Mouse (Mus musculus): ENCODE data around the gene Egfl8. TPM values are rescaled to one million over a fixed set of nuclear protein-coding genes. Genes with fewer than 3 reads are reported as not detected.
A peak's percentile ranks its signal among the peaks of the same experiment; 100 is the strongest.

Gene Egfl8
- polyA plus RNA-seq, 1 experiment from 2014 or later: 6.1 TPM

GRCm38 (mm10) chr17:34601796-34602195 lies 14.0 kb downstream of the Egfl8 start:
- H3K27ac ChIP-seq (ENCODE audit: low read length): no peak overlapping the region
- H3K36me3 ChIP-seq (ENCODE audit: control insufficient read depth, insufficient read depth, low read length): peaks cover 7% of the 10 kb centered on the region
- no peaks in the 10 kb centered on the region for H3K9me3 ChIP-seq (replicated peaks; ENCODE audit: control insufficient read depth, low read length, poor library complexity, severe bottlenecking)
- no peaks in the 10 kb centered on the region for H3K27me3 ChIP-seq (ENCODE audit: control insufficient read depth, insufficient read depth, low read depth, low read length)
- peaks cover 20% of the 10 kb centered on the region for H3K4me1 ChIP-seq (ENCODE audit: control insufficient read depth, insufficient read depth, low read length)
- no peak for ATAC-seq
- 86% methylated on average over 12 of the region's 12 CpGs for WGBS
- no peak overlapping the region for H3K4me3 ChIP-seq (ENCODE audit: low read depth, low read length)
- H3K9ac ChIP-seq (ENCODE audit: low read depth, low read length): no peak overlapping the region
- no peak overlapping the region for H3K4me2 ChIP-seq (ENCODE audit: low read length)

GRCm38 (mm10) chr17:34599891-34600290 lies 15.9 kb downstream of the Egfl8 start:
- no peak for ATAC-seq
- no peaks in the 10 kb centered on the region for H3K27me3 ChIP-seq (ENCODE audit: control insufficient read depth, insufficient read depth, low read depth, low read length)
- no peak overlapping the region for H3K27ac ChIP-seq (ENCODE audit: low read length)
- H3K4me1 ChIP-seq (ENCODE audit: control insufficient read depth, insufficient read depth, low read length): peaks cover 12% of the 10 kb centered on the region
- WGBS: 76% methylated on average over 9 of the region's 9 CpGs
- no peaks in the 10 kb centered on the region for H3K9me3 ChIP-seq (replicated peaks; ENCODE audit: control insufficient read depth, low read length, poor library complexity, severe bottlenecking)
- H3K9ac ChIP-seq (ENCODE audit: low read depth, low read length): no peak overlapping the region
- H3K4me2 ChIP-seq (ENCODE audit: low read length): no peak overlapping the region
- peaks cover 18% of the 10 kb centered on the region for H3K36me3 ChIP-seq (ENCODE audit: control insufficient read depth, insufficient read depth, low read length)
- no peak overlapping the region for H3K4me3 ChIP-seq (ENCODE audit: low read depth, low read length)

- H3K9me3 ChIP-seq (replicated peaks; ENCODE audit: control insufficient read depth, low read length, poor library complexity, severe bottlenecking): no peaks in the 10 kb centered on the region
- no peaks in the 10 kb centered on the region for H3K27me3 ChIP-seq (ENCODE audit: control insufficient read depth, insufficient read depth, low read depth, low read length)
- ATAC-seq: no peak
- no peak within 1 kb of the TSS for H3K9ac ChIP-seq (ENCODE audit: low read depth, low read length)
- no peak within 1 kb of the TSS for H3K27ac ChIP-seq (ENCODE audit: low read length)
- peaks cover 21% of the 10 kb centered on the region for H3K36me3 ChIP-seq (ENCODE audit: control insufficient read depth, insufficient read depth, low read length)
- 37% methylated on average over 4 of the region's 6 CpGs for WGBS
- no peak within 1 kb of the TSS for H3K4me3 ChIP-seq (ENCODE audit: low read depth, low read length)
- H3K4me2 ChIP-seq (ENCODE audit: low read length): no peak within 1 kb of the TSS
- H3K4me1 ChIP-seq (ENCODE audit: control insufficient read depth, insufficient read depth, low read length): peaks cover 23% of the 10 kb centered on the region
Measured at GRCm38 (mm10) chr17:34597566-34598095, 18.1 kb downstream of the Egfl8 start, which contains the start of gene Ager. Ager (plus strand) TSS chr17:34597862.

GRCm38 (mm10) chr17:34596098-34596497 lies 19.7 kb downstream of the Egfl8 start:
- Histone ChIP-seq H3K4me3 (ENCODE audit: low read depth, low read length) (no peak overlapping the region), H3K36me3 (ENCODE audit: control insufficient read depth, insufficient read depth, low read length) (peaks cover 21% of the 10 kb centered on the region), H3K27ac (ENCODE audit: low read length) (no peak overlapping the region), H3K9ac (ENCODE audit: low read depth, low read length) (no peak overlapping the region), H3K9me3 (replicated peaks; ENCODE audit: control insufficient read depth, low read length, poor library complexity, severe bottlenecking) (no peaks in the 10 kb centered on the region), H3K4me2 (ENCODE audit: low read length) (no peak overlapping the region), H3K4me1 (ENCODE audit: control insufficient read depth, insufficient read depth, low read length) (peaks cover 23% of the 10 kb centered on the region), H3K27me3 (ENCODE audit: control insufficient read depth, insufficient read depth, low read depth, low read length) (no peaks in the 10 kb centered on the region)
- WGBS: 77% methylated on average over 8 of the region's 8 CpGs
- ATAC-seq: no peak

GRCm38 (mm10) chr17:34593752-34594525 lies 21.8 kb downstream of the Egfl8 start:
- H3K27ac ChIP-seq (ENCODE audit: low read length): peak overlapping the region; percentile 97
- 43% methylated on average over 32 of the region's 34 CpGs for WGBS
- no peaks in the 10 kb centered on the region for H3K9me3 ChIP-seq (replicated peaks; ENCODE audit: control insufficient read depth, low read length, poor library complexity, severe bottlenecking)
- no peak for ATAC-seq
- peak overlapping the region; percentile 80 for H3K4me2 ChIP-seq (ENCODE audit: low read length)
- H3K9ac ChIP-seq (ENCODE audit: low read depth, low read length): peak overlapping the region; percentile 94
- peaks cover 32% of the 10 kb centered on the region for H3K4me1 ChIP-seq (ENCODE audit: control insufficient read depth, insufficient read depth, low read length)
- H3K27me3 ChIP-seq (ENCODE audit: control insufficient read depth, insufficient read depth, low read depth, low read length): no peaks in the 10 kb centered on the region
- peaks cover 15% of the 10 kb centered on the region for H3K36me3 ChIP-seq (ENCODE audit: control insufficient read depth, insufficient read depth, low read length)
- H3K4me3 ChIP-seq (ENCODE audit: low read depth, low read length): peak overlapping the region; percentile 69

GRCm38 (mm10) chr17:34592581-34593549 lies 22.9 kb downstream of the Egfl8 start:
- ATAC-seq: peak; percentile 16; the same call in 1 of the 2 replicates
- 2% methylated on average over 31 of the region's 32 CpGs for WGBS
- Histone ChIP-seq H3K9me3 (replicated peaks; ENCODE audit: control insufficient read depth, low read length, poor library complexity, severe bottlenecking) (no peaks in the 10 kb centered on the region), H3K4me3 (ENCODE audit: low read depth, low read length) (peak overlapping the region; percentile 69), H3K9ac (ENCODE audit: low read depth, low read length) (peak overlapping the region; percentile 94), H3K27ac (ENCODE audit: low read length) (peak overlapping the region; percentile 97), H3K36me3 (ENCODE audit: control insufficient read depth, insufficient read depth, low read length) (peaks cover 15% of the 10 kb centered on the region), H3K4me2 (ENCODE audit: low read length) (peak overlapping the region; percentile 80), H3K4me1 (ENCODE audit: control insufficient read depth, insufficient read depth, low read length) (peaks cover 40% of the 10 kb centered on the region), H3K27me3 (ENCODE audit: control insufficient read depth, insufficient read depth, low read depth, low read length) (no peaks in the 10 kb centered on the region)

GRCm38 (mm10) chr17:34591994-34592375 lies 23.8 kb downstream of the Egfl8 start:
- Histone ChIP-seq H3K9me3 (replicated peaks; ENCODE audit: control insufficient read depth, low read length, poor library complexity, severe bottlenecking) (no peaks in the 10 kb centered on the region), H3K4me1 (ENCODE audit: control insufficient read depth, insufficient read depth, low read length) (peaks cover 40% of the 10 kb centered on the region), H3K36me3 (ENCODE audit: control insufficient read depth, insufficient read depth, low read length) (peaks cover 15% of the 10 kb centered on the region), H3K4me2 (ENCODE audit: low read length) (peak overlapping the region; percentile 80), H3K27me3 (ENCODE audit: control insufficient read depth, insufficient read depth, low read depth, low read length) (no peaks in the 10 kb centered on the region), H3K4me3 (ENCODE audit: low read depth, low read length) (peak overlapping the region; percentile 69), H3K27ac (ENCODE audit: low read length) (peak overlapping the region; percentile 97), H3K9ac (ENCODE audit: low read depth, low read length) (peak overlapping the region; percentile 94)
- WGBS: under 1% methylated on average over 19 of the region's 35 CpGs
- ATAC-seq: peak; percentile 19

- Histone ChIP-seq H3K9ac (ENCODE audit: low read depth, low read length) (peak within 1 kb of the TSS; percentile 94), H3K27me3 (ENCODE audit: control insufficient read depth, insufficient read depth, low read depth, low read length) (no peaks in the 10 kb centered on the region), H3K9me3 (replicated peaks; ENCODE audit: control insufficient read depth, low read length, poor library complexity, severe bottlenecking) (no peaks in the 10 kb centered on the region), H3K4me1 (ENCODE audit: control insufficient read depth, insufficient read depth, low read length) (peaks cover 40% of the 10 kb centered on the region), H3K4me2 (ENCODE audit: low read length) (peak within 1 kb of the TSS; percentile 80), H3K36me3 (ENCODE audit: control insufficient read depth, insufficient read depth, low read length) (peaks cover 15% of the 10 kb centered on the region), H3K4me3 (ENCODE audit: low read depth, low read length) (peak within 1 kb of the TSS; percentile 69), H3K27ac (ENCODE audit: low read length) (peak within 1 kb of the TSS; percentile 97)
- ATAC-seq: no peak; the same call in 1 of the 2 replicates
- 2% methylated on average over 21 of the region's 21 CpGs for WGBS
Measured at GRCm38 (mm10) chr17:34591029-34591993, 24.5 kb downstream of the Egfl8 start, which contains the start of gene Pbx2. Pbx2 (plus strand) TSS chr17:34591266.
